Comparison of ENCODE assay signal across 24 mouse cellular contexts in genomic region chr4:140528443-140528842, GRCm38 (mm10).
A peak's percentile ranks its signal among the peaks of the same experiment; 100 is the strongest.
DNase-seq lines count a peak whose midpoint lies in the region; ATAC-seq lines count a peak whose summit lies in the region.
"Had no signal": no experiment of that assay in that cellular context is flagged by ENCODE, and none has a peak within 500 bp of the region (broad histone marks: within the 10 kb centered on the region; RNA-seq: fewer than 3 reads in every experiment).

No protein-coding gene starts in this region.

- WGBS in neural tube, embryonic 13.5 days: 62% methylated on average over 5 of the region's 5 CpGs

- DNase-seq in cerebellum, postnatal 10 days: peak; percentile 51 to 52
- DNase-seq in cerebellum, adult 11 months: no peak
- DNase-seq in gastrocnemius, postnatal 25 days: peak; percentile 4
- no peak for DNase-seq in gastrocnemius, postnatal 14 days
- no peak for DNase-seq in neural tube, embryonic 10.5 days (ENCODE audit: extremely low spot score, low spot score)
- DNase-seq: adrenal gland, adult 8-10 months; adrenal gland, postnatal 14 days; adrenal gland, postnatal 36 days; B cell, adult 2 months; cerebellum, adult 18-20 months; cerebellum, adult 8-10 months; cerebellum, adult 9-11 months; cerebellum, postnatal 25 days; forebrain, postnatal 0 days had no signal

- no peaks in the 10 kb centered on the region for H3K27me3 ChIP-seq in neural tube, embryonic 13.5 days
- H3K27me3 ChIP-seq: CH12.LX; embryonic facial prominence, embryonic 12.5 days; forebrain, embryonic 13.5 days; forebrain, embryonic 15.5 days; Patski had no signal

- 0 out of 2 replicates have a peak overlapping the region, but pooled peaks have one; percentile 42 for H3K27ac ChIP-seq in neural tube, embryonic 13.5 days (replicated peaks)
- H3K27ac ChIP-seq: embryonic facial prominence, embryonic 10.5 days; embryonic facial prominence, embryonic 12.5 days; forebrain, embryonic 15.5 days had no signal

- ATAC-seq in neural tube, embryonic 13.5 days (ENCODE audit: low read depth): no peak
- ATAC-seq: activated CD4-positive, CD25-positive, alpha-beta regulatory T cell, adult 4 months; CD4-positive, CD25-positive, alpha-beta regulatory T cell, adult 4 months; forebrain, embryonic 13.5 days; forebrain, embryonic 15.5 days; forebrain, postnatal 0 days had no signal

- no peak overlapping the region for H3K9ac ChIP-seq in neural tube, embryonic 13.5 days
- H3K9ac ChIP-seq: embryonic facial prominence, embryonic 12.5 days; forebrain, embryonic 13.5 days; forebrain, embryonic 15.5 days; forebrain, postnatal 0 days had no signal

- no peaks in the 10 kb centered on the region for H3K9me3 ChIP-seq in neural tube, embryonic 13.5 days
- H3K9me3 ChIP-seq: embryonic facial prominence, embryonic 10.5 days; embryonic facial prominence, embryonic 12.5 days; forebrain, embryonic 13.5 days; forebrain, embryonic 15.5 days; G1E had no signal

- intact Hi-C loops in gastrocnemius, postnatal 14 days (cut with DNase I; ENCODE audit: low total_unique reads): no loop called here

- peaks cover 21% of the 10 kb centered on the region; the same call in 1 of the 2 replicates for H3K36me3 ChIP-seq in neural tube, embryonic 13.5 days
- H3K36me3 ChIP-seq: forebrain, embryonic 15.5 days had no signal

- H3K4me3 ChIP-seq in neural tube, embryonic 13.5 days: no peak overlapping the region
- H3K4me3 ChIP-seq: embryonic facial prominence, embryonic 10.5 days; embryonic facial prominence, embryonic 12.5 days; forebrain, embryonic 13.5 days; forebrain, embryonic 15.5 days had no signal

- no peak overlapping the region for H3K4me2 ChIP-seq in neural tube, embryonic 13.5 days
- H3K4me2 ChIP-seq: embryonic facial prominence, embryonic 12.5 days; forebrain, embryonic 13.5 days; forebrain, embryonic 15.5 days had no signal

- H3K4me1 ChIP-seq in neural tube, embryonic 13.5 days (replicated peaks): peaks cover 65% of the 10 kb centered on the region
- H3K4me1 ChIP-seq: embryonic facial prominence, embryonic 12.5 days had no signal

Comparison
In these comparisons a context has a peak if more than half of its experiments do, and no peak if none do; other contexts are left out.
1. DNase-seq: peak in cerebellum, postnatal 10 days (2 of 2) and gastrocnemius, postnatal 25 days (single experiment); none in cerebellum, adult 11 months (single experiment), gastrocnemius, postnatal 14 days (single experiment) and neural tube, embryonic 10.5 days (single experiment).